Mouse (Mus musculus) heart, postnatal 0 days (tissue): ENCODE measurements at regions not wholly inside any gene's neighbourhood (a gene's known extent, or its start where the extent isn't known, plus 50 kb on each side); places are given as distances from the start of the nearest gene placed in this dataset.

Experiments
- ATAC-seq: fragments of 200-750 bp; cut with Nextera tagmentation; 2 replicates; pipeline ENCODE4 v1.8.0; 2017; ENCODE audit warnings: low read depth, moderate number of reproducible peaks, moderate library complexity; ENCODE audit not compliant: insufficient read depth
- DNase-seq: peaks from one replicate; pipeline ENCODE4 v3.0.0-alpha.2; 2016; ENCODE audit warnings: low spot score
- H3K27ac ChIP-seq: fragments of 300-500 bp; sonication (generic); 2 replicates; pipeline ENCODE4 v1.5.1; 2014; ENCODE audit warnings: low read depth, mild to moderate bottlenecking
- H3K27me3 ChIP-seq: fragments of 300-500 bp; sonication (generic); 2 replicates; pipeline ENCODE4 v1.6.1; 2014; ENCODE audit warnings: low read length, mixed read lengths; ENCODE audit not compliant: control insufficient read depth, insufficient read depth
- H3K36me3 ChIP-seq: fragments of 300-500 bp; sonication (generic); replicated peaks from 2 replicates; pipeline ENCODE4 v1.6.1; 2014; ENCODE audit warnings: low read length, mixed read lengths; ENCODE audit not compliant: control insufficient read depth, insufficient read depth
- H3K4me1 ChIP-seq: fragments of 300-500 bp; sonication (generic); 2 replicates; pipeline ENCODE4 v1.6.1; 2014; ENCODE audit warnings: antibody characterized with exemption; ENCODE audit not compliant: control insufficient read depth, insufficient read depth
- H3K4me2 ChIP-seq: fragments of 300-500 bp; sonication (generic); 2 replicates; pipeline ENCODE4 v1.6.1; 2014; ENCODE audit warnings: low read depth, mild to moderate bottlenecking, low read length, moderate library complexity
- H3K4me3 ChIP-seq: fragments of 300-500 bp; sonication (generic); 2 replicates; pipeline ENCODE4 v1.5.1; 2014; ENCODE audit warnings: low read depth, low read length
- H3K9ac ChIP-seq: fragments of 300-500 bp; sonication (generic); replicated peaks from 2 replicates; pipeline ENCODE4 v1.6.1; 2014; ENCODE audit warnings: low read depth, low read length, mixed read lengths
- H3K9me3 ChIP-seq: fragments of 300-500 bp; sonication (generic); replicated peaks from 2 replicates; pipeline ENCODE4 v1.6.1; 2016; ENCODE audit warnings: low read length; ENCODE audit not compliant: control insufficient read depth
- CTCF ChIP-seq: IDR thresholded peaks from 2 replicates; pipeline ENCODE4 v1.5.1; 2016; ENCODE audit warnings: antibody characterized with exemption, control low read depth, low read depth
- EP300 ChIP-seq: IDR thresholded peaks from 2 replicates; pipeline ENCODE4 v1.6.1; 2016; ENCODE audit warnings: antibody characterized with exemption, low read depth
- WGBS: fragments of 180-500 bp; shearing (Covaris S2); extraction: QIAGEN DNeasy Blood & Tissue Kit; methylation state at CpG from one replicate; pipeline ENCODE4 v1.1.7; 2014; 5-methylcytosine and 5-hydroxymethylcytosine counted together

DNA sequence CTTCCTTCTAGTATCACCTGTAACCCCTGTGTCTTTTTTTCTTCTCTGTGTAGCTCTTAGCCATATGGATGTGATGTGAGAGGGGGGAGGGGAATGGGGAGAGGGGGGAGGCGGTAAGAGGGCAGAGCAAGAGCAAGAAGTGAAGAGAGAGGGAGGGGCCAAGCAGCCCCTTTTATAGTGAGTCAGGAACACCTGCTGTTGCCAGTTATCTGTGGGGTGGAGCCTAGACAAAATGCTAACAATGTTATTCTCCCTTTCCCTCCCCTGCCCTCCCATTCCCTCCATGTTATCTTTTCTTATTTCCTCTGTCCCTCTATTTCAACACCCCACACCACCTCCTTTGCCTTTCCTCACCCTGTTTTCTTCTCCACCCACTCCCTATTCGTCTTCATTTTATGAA lies 387.6 kb upstream of the Prkcq start:
- no peak for ATAC-seq
- no peak for DNase-seq
- no peaks in the 10 kb centered on the region for H3K27me3 ChIP-seq

DNA sequence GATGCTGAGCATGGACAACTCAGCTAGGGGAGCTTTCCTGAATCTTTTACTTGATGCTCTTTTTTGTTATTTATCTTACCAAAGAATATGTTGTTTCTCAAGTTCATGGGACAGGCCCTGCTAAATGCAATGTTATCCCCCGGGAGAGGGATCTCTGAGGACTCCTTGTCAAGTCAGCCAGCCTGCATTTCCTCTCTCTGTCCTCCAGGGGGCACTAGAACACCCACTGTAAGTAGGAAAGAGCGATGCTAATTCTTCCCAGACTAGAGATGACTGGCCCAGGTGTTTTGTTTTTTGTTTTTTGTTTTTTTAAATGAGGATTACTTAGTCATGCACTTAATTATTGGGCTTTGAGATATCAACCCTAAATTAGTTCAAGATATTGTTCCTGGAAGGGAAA lies 386.8 kb upstream of the Prkcq start:
- ATAC-seq: no peak
- Histone ChIP-seq H3K4me2 (no peak overlapping the region), H3K36me3 (no peaks in the 10 kb centered on the region), H3K9ac (no peak overlapping the region), H3K9me3 (no peaks in the 10 kb centered on the region), H3K4me3 (no peak overlapping the region), H3K4me1 (no peaks in the 10 kb centered on the region), H3K27me3 (no peaks in the 10 kb centered on the region), H3K27ac (no peak overlapping the region)
- no peak for TF ChIP-seq EP300
- TF ChIP-seq CTCF: peak; percentile 70
- 21% methylated on average over 2 of the region's 2 CpGs for WGBS
- DNase-seq: peak; percentile 69

More for the DNA sequence above, 387.6 kb upstream of the Prkcq start:
- no peaks in the 10 kb centered on the region for H3K36me3 ChIP-seq
- no peak overlapping the region for H3K4me2 ChIP-seq
- H3K9ac ChIP-seq: no peak overlapping the region
- H3K4me3 ChIP-seq: no peak overlapping the region
- H3K4me1 ChIP-seq: no peaks in the 10 kb centered on the region
- WGBS: 40% methylated on average over 1 of the region's 2 CpGs
- H3K9me3 ChIP-seq: no peaks in the 10 kb centered on the region
- H3K27ac ChIP-seq: no peak overlapping the region
- TF ChIP-seq CTCF: no peak
- no peak for TF ChIP-seq EP300

- no peak overlapping the region for H3K9ac ChIP-seq
- TF ChIP-seq CTCF: no peak
- no peak for TF ChIP-seq EP300
- H3K4me2 ChIP-seq: no peak overlapping the region
- no peaks in the 10 kb centered on the region for H3K27me3 ChIP-seq
- H3K9me3 ChIP-seq: no peaks in the 10 kb centered on the region
- H3K36me3 ChIP-seq: no peaks in the 10 kb centered on the region
- H3K27ac ChIP-seq: no peak overlapping the region
- ATAC-seq: peak; percentile 27; the same call in 1 of the 2 replicates
- no peak overlapping the region for H3K4me3 ChIP-seq
- DNase-seq: peak; percentile 13
- H3K4me1 ChIP-seq: no peaks in the 10 kb centered on the region
- WGBS: 20% methylated on average over 1 of the region's 1 CpGs
Observed at GRCm38 (mm10) chr2:10788509-10788908, 383.4 kb upstream of the Prkcq start.

GRCm38 (mm10) chr2:10791233-10791632 lies 380.7 kb upstream of the Prkcq start:
- no peak for ATAC-seq
- no peak for TF ChIP-seq EP300
- TF ChIP-seq CTCF: no peak

GRCm38 (mm10) chr2:10816374-10816773 lies 355.5 kb upstream of the Prkcq start:
- WGBS: 17% methylated on average over 2 of the region's 2 CpGs
- H3K4me3 ChIP-seq: no peak overlapping the region
- H3K27me3 ChIP-seq: no peaks in the 10 kb centered on the region
- H3K9ac ChIP-seq: no peak overlapping the region
- DNase-seq (no peak), ATAC-seq (no peak)
- no peak overlapping the region for H3K4me2 ChIP-seq
- H3K27ac ChIP-seq: no peak overlapping the region
- no peaks in the 10 kb centered on the region for H3K36me3 ChIP-seq
- H3K9me3 ChIP-seq: no peaks in the 10 kb centered on the region
- H3K4me1 ChIP-seq: no peaks in the 10 kb centered on the region
- TF ChIP-seq EP300: no peak

More at GRCm38 (mm10) chr2:10791233-10791632, 380.7 kb upstream of the Prkcq start:
- Histone ChIP-seq H3K4me3 (no peak overlapping the region), H3K27me3 (no peaks in the 10 kb centered on the region), H3K9ac (no peak overlapping the region), H3K27ac (no peak overlapping the region), H3K4me2 (no peak overlapping the region), H3K36me3 (no peaks in the 10 kb centered on the region), H3K4me1 (no peaks in the 10 kb centered on the region), H3K9me3 (no peaks in the 10 kb centered on the region)
- DNase-seq: no peak
